Mouse (Mus musculus): ENCODE measurements at regions not wholly inside any gene's neighbourhood (a gene's known extent, or its start where the extent isn't known, plus 50 kb on each side); places are given as distances from the start of the nearest gene placed in this dataset.

DNA sequence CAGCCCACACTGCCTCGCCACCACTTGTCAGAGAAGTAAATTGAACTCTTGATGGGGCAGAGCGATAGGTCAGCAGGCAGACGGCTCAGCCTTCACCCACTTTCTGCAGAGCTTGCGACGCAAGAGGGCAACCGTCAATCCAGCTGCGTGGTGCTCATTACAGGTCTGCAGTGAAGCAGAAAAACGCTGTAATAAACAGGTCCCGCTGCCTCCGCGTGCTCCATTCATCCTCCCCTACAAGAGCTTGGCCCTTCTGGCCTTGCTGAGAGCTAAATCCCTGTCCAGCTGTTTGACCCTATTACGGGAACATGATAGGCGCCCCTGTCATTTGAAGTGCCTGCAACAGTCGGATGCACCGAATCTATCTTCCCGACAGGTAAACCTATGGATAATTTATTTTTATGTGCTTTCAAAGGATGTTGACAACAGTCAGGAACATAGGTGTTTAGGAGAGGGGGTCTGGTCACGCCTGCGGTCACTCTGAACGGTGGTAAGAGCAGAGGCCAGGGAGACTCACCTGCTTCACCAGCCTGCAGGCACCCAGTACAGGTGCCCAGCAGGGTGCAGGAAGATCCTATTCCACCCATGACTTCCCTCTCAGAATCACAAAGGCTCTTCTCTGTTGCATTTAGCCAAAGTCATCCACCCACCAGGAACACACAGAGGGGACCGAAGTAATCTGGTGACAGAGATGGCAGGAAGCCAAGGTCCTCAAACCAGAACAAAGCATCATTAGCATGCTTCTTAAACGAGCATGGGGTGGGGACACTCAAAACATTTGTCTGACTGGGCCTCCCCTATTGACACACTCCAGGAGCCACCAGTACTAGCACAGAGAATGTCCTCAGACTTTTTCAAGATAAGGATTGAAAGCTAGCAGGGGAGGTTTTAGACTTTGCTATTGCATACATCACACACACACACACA lies 464.1 kb upstream of the Mgmt start:
- Histone ChIP-seq H3K9ac (no peak overlapping the region), H3K4me1 (no peaks in the 10 kb centered on the region), H3K27me3 (replicated peaks) (no peaks in the 10 kb centered on the region), H3K9me3 (replicated peaks) (no peaks in the 10 kb centered on the region), H3K27ac (no peak overlapping the region), H3K4me3 (no peak overlapping the region), H3K4me2 (no peak overlapping the region), H3K36me3 (no peaks in the 10 kb centered on the region)
- ATAC-seq, result no peak
- WGBS (ENCODE audit: insufficient replicate concordance), result 64% methylated on average over 21 of the region's 21 CpGs

DNA sequence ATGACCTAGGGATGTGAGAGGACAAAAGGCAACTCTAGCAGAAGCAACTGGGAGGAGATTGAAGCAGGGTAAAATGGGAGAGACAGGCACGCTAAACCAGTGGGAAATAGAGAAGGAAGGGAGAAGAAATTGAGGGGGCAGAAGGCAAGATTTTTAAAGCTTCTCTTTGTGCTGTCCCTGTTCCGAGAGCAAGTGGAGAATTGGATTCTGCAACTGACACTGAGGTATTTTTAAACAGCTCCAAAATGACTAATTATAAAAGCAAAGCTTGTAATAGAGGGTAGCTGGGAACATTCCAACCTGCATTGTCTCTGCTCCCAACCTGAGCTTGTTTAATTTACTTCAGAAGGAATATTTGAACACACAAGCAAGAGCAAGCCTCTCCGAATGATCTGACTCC lies 460.7 kb upstream of the Mgmt start:
- H3K4me1 ChIP-seq, result no peaks in the 10 kb centered on the region
- no peaks in the 10 kb centered on the region for H3K9me3 ChIP-seq (replicated peaks)
- ATAC-seq, result no peak
- 65% methylated on average over 3 of the region's 3 CpGs for WGBS (ENCODE audit: insufficient replicate concordance)
- no peaks in the 10 kb centered on the region for H3K36me3 ChIP-seq
- no peak overlapping the region for H3K4me2 ChIP-seq
- no peak overlapping the region for H3K27ac ChIP-seq
- no peaks in the 10 kb centered on the region for H3K27me3 ChIP-seq (replicated peaks)
- H3K4me3 ChIP-seq, result no peak overlapping the region
- H3K9ac ChIP-seq, result no peak overlapping the region

DNA sequence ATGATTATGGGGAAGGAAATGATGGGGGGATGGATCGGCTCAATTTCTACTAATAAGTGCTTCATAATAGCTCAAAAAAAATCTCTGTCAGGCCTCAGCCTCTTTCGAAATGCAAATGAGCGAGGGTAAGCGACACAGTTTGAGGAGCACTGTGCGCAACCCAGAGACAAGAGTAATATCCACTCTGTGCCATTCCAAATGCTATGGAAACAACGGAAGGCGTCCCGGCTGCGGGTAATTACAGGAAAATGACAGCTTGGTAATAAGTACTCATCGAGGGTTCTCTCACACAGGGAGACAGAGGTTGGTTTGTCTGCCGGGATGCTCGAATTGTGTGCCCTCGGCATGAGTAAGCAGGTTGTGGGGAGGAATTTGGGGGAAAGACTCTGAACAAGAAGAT lies 459.9 kb upstream of the Mgmt start:
- H3K27me3 ChIP-seq (replicated peaks), result no peaks in the 10 kb centered on the region
- WGBS (ENCODE audit: insufficient replicate concordance), result 82% methylated on average over 13 of the region's 13 CpGs

DNA sequence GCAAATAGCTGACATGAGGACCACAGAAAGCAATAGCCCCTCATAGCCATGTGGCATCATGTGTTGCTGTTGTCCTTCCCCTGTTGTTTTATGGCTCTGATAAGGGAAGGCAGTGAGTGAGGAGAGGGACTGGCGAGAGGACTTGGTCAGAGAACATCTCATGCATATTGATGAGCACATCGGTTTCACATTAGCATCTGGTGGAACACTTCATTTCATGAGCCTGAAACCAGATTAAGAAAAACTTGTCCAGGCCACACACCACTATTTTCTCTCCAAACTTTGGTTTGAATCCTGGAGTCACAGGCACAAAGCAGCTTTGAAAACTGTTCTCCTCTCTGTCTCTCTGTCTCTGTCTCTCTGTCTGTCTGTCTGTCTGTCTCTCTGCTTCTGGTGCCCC lies 451.0 kb upstream of the Mgmt start:
- ATAC-seq, result no peak
- no peaks in the 10 kb centered on the region for H3K4me1 ChIP-seq

More for the DNA sequence above, 459.9 kb upstream of the Mgmt start:
- Histone ChIP-seq H3K9me3 (replicated peaks) (no peaks in the 10 kb centered on the region), H3K4me2 (no peak overlapping the region), H3K9ac (no peak overlapping the region), H3K4me1 (no peaks in the 10 kb centered on the region), H3K27ac (no peak overlapping the region), H3K36me3 (no peaks in the 10 kb centered on the region), H3K4me3 (no peak overlapping the region)
- ATAC-seq, result no peak

GRCm38 (mm10) chr7:136445091-136445490 lies 449.3 kb upstream of the Mgmt start:
- H3K4me2 ChIP-seq, result no peak overlapping the region
- no peak overlapping the region for H3K9ac ChIP-seq
- no peaks in the 10 kb centered on the region for H3K36me3 ChIP-seq
- no peaks in the 10 kb centered on the region for H3K4me1 ChIP-seq
- no peak for ATAC-seq
- H3K4me3 ChIP-seq, result no peak overlapping the region
- no peaks in the 10 kb centered on the region for H3K27me3 ChIP-seq (replicated peaks)
- WGBS (ENCODE audit: insufficient replicate concordance), result 66% methylated on average over 6 of the region's 6 CpGs
- no peaks in the 10 kb centered on the region for H3K9me3 ChIP-seq (replicated peaks)
- no peak overlapping the region for H3K27ac ChIP-seq

More for the DNA sequence above, 451.0 kb upstream of the Mgmt start:
- Histone ChIP-seq H3K4me2 (no peak overlapping the region), H3K9me3 (replicated peaks) (no peaks in the 10 kb centered on the region), H3K27ac (no peak overlapping the region), H3K4me3 (no peak overlapping the region), H3K9ac (no peak overlapping the region), H3K27me3 (replicated peaks) (no peaks in the 10 kb centered on the region), H3K36me3 (no peaks in the 10 kb centered on the region)
- WGBS (ENCODE audit: insufficient replicate concordance), result 53% methylated on average over 2 of the region's 2 CpGs

DNA sequence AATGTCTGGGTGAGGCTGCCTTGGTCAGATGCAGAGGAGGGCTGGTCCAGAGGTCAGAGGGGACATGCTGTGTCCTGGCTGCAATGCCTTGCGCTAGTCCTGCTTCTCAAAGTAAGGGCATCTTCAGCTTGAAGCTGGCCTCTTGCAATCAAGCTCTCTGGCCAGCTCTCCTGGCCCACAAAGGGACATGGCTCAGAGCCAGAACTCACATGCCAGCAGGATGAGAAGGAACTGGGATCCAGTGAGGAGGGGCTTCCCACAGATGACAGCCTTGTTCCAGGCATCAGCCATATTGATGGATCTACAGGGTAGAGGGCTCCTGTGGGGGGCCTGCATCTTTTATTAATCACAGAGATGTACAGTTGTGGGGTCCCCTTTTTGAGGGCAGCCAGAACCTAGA lies 445.1 kb upstream of the Mgmt start:
- Histone ChIP-seq H3K4me1 (no peaks in the 10 kb centered on the region), H3K4me3 (no peak overlapping the region), H3K9ac (no peak overlapping the region), H3K4me2 (no peak overlapping the region), H3K27ac (no peak overlapping the region), H3K27me3 (replicated peaks) (no peaks in the 10 kb centered on the region), H3K9me3 (replicated peaks) (no peaks in the 10 kb centered on the region), H3K36me3 (no peaks in the 10 kb centered on the region)
- WGBS (ENCODE audit: insufficient replicate concordance), result 88% methylated on average over 1 of the region's 1 CpGs
- ATAC-seq, result no peak

DNA sequence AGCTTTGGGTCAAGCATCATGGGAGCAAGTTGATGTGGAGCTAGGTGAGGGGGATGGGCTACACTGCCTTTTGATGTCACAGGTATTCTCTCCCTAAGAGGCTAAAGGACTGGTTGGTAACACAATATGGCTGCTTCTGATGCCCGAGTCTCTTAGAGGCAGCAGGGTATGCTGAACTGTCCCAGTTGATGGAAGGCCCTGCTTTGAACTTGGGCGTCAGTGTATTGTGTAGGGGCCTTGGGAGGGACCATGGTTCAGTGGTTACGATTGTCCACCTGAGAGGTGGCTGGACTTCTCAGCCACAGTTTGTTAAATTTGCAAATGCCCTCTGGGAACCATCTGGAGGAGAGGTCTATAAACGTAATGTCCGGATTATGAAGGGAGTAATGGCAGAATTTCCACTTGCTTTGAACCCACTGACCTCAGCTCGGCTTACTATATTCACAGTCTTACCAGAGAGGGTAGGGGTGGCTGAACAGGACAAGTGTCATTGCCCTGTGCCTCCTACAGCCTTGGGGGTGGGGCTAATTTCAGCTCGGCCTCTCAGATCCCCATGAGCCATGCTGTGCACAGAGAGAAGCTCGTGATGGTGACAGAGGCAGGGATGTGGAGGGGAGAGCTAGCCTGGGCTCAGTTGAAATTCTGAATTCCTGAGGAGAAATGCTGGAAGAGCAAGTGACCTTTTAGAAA lies 442.6 kb upstream of the Mgmt start:
- H3K27ac ChIP-seq, result no peak overlapping the region
- H3K9ac ChIP-seq, result no peak overlapping the region
- H3K4me2 ChIP-seq, result no peak overlapping the region
- no peaks in the 10 kb centered on the region for H3K36me3 ChIP-seq
- no peaks in the 10 kb centered on the region for H3K9me3 ChIP-seq (replicated peaks)
- no peak overlapping the region for H3K4me3 ChIP-seq
- ATAC-seq, result no peak
- no peaks in the 10 kb centered on the region; the same call in 1 of the 2 replicates for H3K27me3 ChIP-seq (replicated peaks)
- 52% methylated on average over 8 of the region's 8 CpGs for WGBS (ENCODE audit: insufficient replicate concordance)
- H3K4me1 ChIP-seq, result no peaks in the 10 kb centered on the region

DNA sequence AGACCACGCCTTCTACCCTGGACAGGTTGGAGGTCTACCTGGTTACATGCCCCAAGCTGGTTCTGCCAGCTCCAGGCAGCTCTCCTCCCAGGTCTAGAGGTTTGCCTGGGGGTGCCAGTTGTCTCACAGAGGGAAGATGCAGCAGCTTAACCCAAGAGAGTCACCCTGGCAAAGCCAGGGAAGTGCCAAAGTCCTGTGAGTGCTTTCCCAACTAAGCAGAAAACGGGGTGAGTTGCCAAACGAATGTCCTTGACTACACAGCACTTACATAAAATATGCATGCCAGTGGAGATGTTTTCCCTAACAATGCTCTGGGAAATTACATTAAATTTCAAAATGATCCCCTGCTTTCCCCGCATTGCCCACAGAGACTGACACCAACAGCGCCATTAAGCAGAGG lies 441.9 kb upstream of the Mgmt start:
- H3K4me2 ChIP-seq, result no peak overlapping the region
- 71% methylated on average over 5 of the region's 5 CpGs for WGBS (ENCODE audit: insufficient replicate concordance)
- no peak overlapping the region for H3K27ac ChIP-seq
- H3K9me3 ChIP-seq (replicated peaks), result no peaks in the 10 kb centered on the region
- H3K27me3 ChIP-seq (replicated peaks), result no peaks in the 10 kb centered on the region; the same call in 1 of the 2 replicates
- ATAC-seq, result no peak
- H3K4me3 ChIP-seq, result no peak overlapping the region
- H3K4me1 ChIP-seq, result no peaks in the 10 kb centered on the region
- no peak overlapping the region for H3K9ac ChIP-seq
- no peaks in the 10 kb centered on the region for H3K36me3 ChIP-seq

DNA sequence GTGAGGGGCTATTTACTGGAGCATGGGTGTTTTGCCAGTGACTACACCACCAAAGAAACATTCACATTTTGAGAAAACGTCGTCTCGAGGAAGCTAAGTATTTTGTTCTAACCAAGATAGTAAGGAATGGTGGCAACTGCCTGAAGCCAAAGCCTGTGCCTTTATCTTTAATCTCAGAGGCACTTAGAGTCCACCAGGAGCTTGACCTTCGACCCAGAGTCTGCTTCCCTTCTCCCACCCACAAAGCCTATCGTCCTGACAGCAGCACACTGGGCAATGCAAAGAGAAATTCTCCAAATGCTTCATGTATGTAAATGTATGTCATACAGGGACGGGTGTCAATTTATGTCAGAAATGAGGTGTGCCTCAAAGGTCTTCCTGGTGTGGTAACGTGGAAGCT lies 437.2 kb upstream of the Mgmt start:
- Histone ChIP-seq H3K9me3 (replicated peaks) (no peaks in the 10 kb centered on the region), H3K27ac (no peak overlapping the region), H3K9ac (no peak overlapping the region), H3K36me3 (no peaks in the 10 kb centered on the region), H3K4me3 (no peak overlapping the region), H3K4me1 (no peaks in the 10 kb centered on the region), H3K27me3 (replicated peaks) (no peaks in the 10 kb centered on the region; the same call in 1 of the 2 replicates), H3K4me2 (no peak overlapping the region)
- WGBS (ENCODE audit: insufficient replicate concordance), result 29% methylated on average over 7 of the region's 7 CpGs
- ATAC-seq, result no peak

- no peak overlapping the region for H3K4me2 ChIP-seq
- H3K36me3 ChIP-seq, result no peaks in the 10 kb centered on the region
- H3K27me3 ChIP-seq (replicated peaks), result no peaks in the 10 kb centered on the region; the same call in 1 of the 2 replicates
- no peak overlapping the region for H3K27ac ChIP-seq
- WGBS (ENCODE audit: insufficient replicate concordance), result 73% methylated on average over 10 of the region's 10 CpGs
- ATAC-seq, result no peak
- H3K9me3 ChIP-seq (replicated peaks), result no peaks in the 10 kb centered on the region
- H3K9ac ChIP-seq, result no peak overlapping the region
- H3K4me1 ChIP-seq, result no peaks in the 10 kb centered on the region
- H3K4me3 ChIP-seq, result no peak overlapping the region
Measured at GRCm38 (mm10) chr7:136457867-136458448, 436.5 kb upstream of the Mgmt start.

- Histone ChIP-seq H3K4me3 (no peak overlapping the region), H3K4me1 (no peaks in the 10 kb centered on the region), H3K36me3 (no peaks in the 10 kb centered on the region), H3K9ac (no peak overlapping the region), H3K27me3 (replicated peaks) (no peaks in the 10 kb centered on the region; the same call in 1 of the 2 replicates), H3K27ac (no peak overlapping the region), H3K9me3 (replicated peaks) (no peaks in the 10 kb centered on the region), H3K4me2 (no peak overlapping the region)
- 72% methylated on average over 4 of the region's 4 CpGs for WGBS (ENCODE audit: insufficient replicate concordance)
- no peak for ATAC-seq
Measured at GRCm38 (mm10) chr7:136477135-136477534, 417.3 kb upstream of the Mgmt start.

DNA sequence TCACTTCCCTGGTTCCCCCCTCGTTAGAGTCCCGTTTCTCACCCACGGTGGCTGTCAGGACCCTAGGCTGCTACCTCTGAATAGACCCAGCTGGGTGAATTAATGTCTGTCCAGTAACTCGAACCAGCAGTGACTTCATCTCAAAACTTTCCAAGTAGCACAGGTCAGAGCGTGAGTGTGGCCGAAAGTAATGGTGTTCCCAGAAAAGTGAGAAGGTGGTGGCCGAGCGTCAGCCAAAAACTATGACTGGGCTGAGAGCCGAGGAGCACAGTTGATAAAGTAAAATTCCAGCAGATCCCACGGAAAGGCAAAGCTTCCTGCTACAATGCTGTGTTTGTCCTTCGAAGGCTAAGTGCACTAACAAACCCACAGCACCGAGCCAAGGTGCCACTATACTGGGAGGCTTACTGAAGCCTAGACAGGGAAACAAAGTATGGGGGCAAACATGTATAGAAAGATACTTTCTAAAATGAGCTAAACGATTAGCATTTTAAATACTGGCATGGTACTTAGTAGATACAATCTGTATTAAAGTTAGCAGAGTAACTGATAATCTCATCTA lies 413.7 kb upstream of the Mgmt start:
- H3K9ac ChIP-seq, result no peak overlapping the region
- no peak overlapping the region for H3K27ac ChIP-seq
- H3K4me1 ChIP-seq, result no peaks in the 10 kb centered on the region
- H3K36me3 ChIP-seq, result no peaks in the 10 kb centered on the region
- no peak for ATAC-seq
- 61% methylated on average over 13 of the region's 13 CpGs for WGBS (ENCODE audit: insufficient replicate concordance)
- H3K4me2 ChIP-seq, result no peak overlapping the region
- H3K27me3 ChIP-seq (replicated peaks), result no peaks in the 10 kb centered on the region; the same call in none of the 2 replicates
- no peak overlapping the region for H3K4me3 ChIP-seq
- no peaks in the 10 kb centered on the region for H3K9me3 ChIP-seq (replicated peaks)

Measured in liver, embryonic 12.5 days (tissue).